Mouse (Mus musculus) kidney, adult 2 months (tissue): ENCODE data around the gene Gm5136.

ENCODE experiments used
- CTCF ChIP-seq: fragments of 200-500 bp; conservative IDR thresholded peaks from 2 replicates; pipeline ENCODE4 v1.5.1; 2011; ENCODE audit warnings: low read depth, mild to moderate bottlenecking, control low read depth, low read length, moderate library complexity, mixed read lengths; ENCODE audit not compliant: insufficient read depth, insufficient read length
- POLR2A ChIP-seq: fragments of 200-500 bp; IDR thresholded peaks from one replicate; pipeline ENCODE4 v1.6.1; 2011; ENCODE audit warnings: low read depth, low read length, control low read depth

GRCm38 (mm10) chr10:108701361-108702128, 1.6 kb upstream of the Gm5136 start:
- no peak for TF ChIP-seq POLR2A
- TF ChIP-seq CTCF, result no peak
